In the genomic region with DNA sequence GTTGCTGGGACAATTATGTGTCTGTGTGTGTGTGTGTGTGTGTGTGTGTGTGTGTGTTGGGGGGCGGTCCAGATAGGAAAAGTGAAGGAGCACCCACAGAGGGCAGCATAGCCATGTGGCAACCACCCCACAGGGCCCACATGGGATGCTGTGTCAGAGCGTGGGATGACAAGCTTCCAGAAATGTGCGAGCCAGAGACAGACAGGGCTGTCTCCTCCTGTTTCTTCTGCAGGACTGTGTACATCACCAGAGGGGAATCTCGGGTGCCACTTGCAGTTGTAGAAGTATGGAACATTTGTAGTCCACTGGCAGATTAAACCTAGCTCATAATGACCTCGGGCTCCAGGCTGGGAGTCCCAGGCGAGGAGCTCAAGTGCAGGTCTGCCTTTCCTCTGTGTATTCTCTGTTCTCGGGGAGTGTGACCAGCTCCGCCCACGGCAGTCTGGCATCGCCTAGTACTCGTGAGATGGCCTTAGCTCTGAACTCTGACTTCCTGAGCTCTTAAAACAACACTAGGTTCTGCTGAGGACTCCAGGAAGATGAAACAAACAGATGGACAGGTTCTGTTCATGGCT, we compare ENCODE assay signal across 9 mouse cellular contexts. TPM values are rescaled to one million over a fixed set of nuclear protein-coding genes. Genes with fewer than 3 reads are reported as not detected.
DNase-seq lines count a peak whose midpoint lies in the region; ATAC-seq and TF ChIP-seq lines count a peak whose summit lies in the region.
"Had no signal": no experiment of that assay in that cellular context is flagged by ENCODE, and none has a peak within 500 bp of the region (broad histone marks: within the 10 kb centered on the region; RNA-seq: fewer than 3 reads in every experiment).

No protein-coding gene starts in this region.

- DNase-seq in embryo, embryonic 11 days: peak; percentile 24
- DNase-seq in embryo, embryonic 10.5 days (ENCODE audit: low spot score): no peak
- no peak for DNase-seq in kidney, adult 18-20 months
- DNase-seq in MEL (ENCODE audit: low read depth, low spot score): no peak
- peak; percentile 48 for DNase-seq in layer of hippocampus, adult 9-11 months
- no peak for DNase-seq in spleen, postnatal 36 days (ENCODE audit: low spot score in 2 of 2)
- no peak for DNase-seq in forebrain, embryonic 14.5 days (ENCODE audit: low spot score)

- no peaks in the 10 kb centered on the region for H3K9me3 ChIP-seq in kidney, embryonic 14.5 days (ENCODE audit: control insufficient read depth, low read length)
- no peaks in the 10 kb centered on the region for H3K9me3 ChIP-seq in MEL (replicated peaks; ENCODE audit: insufficient read depth, low read length)
- H3K9me3 ChIP-seq in forebrain, embryonic 14.5 days (replicated peaks; ENCODE audit: control insufficient read depth, low read length): no peaks in the 10 kb centered on the region

- no peak overlapping the region for H3K27ac ChIP-seq in kidney, embryonic 14.5 days (ENCODE audit: low read depth, low read length)
- no peak overlapping the region for H3K27ac ChIP-seq in MEL (ENCODE audit: control insufficient read depth, low read depth, low read length)
- H3K27ac ChIP-seq in forebrain, embryonic 14.5 days (ENCODE audit: low read depth, low read length): no peak overlapping the region

- TF ChIP-seq POLR2A in MEL (IDR thresholded peaks at IDR 0.05; ENCODE audit: control insufficient read depth in 1 of 2, insufficient read depth in 1 of 2, low read depth in 1 of 2, low read length in 2 of 2, poor library complexity in 1 of 2): no peak

- H3K79me2 ChIP-seq in MEL (ENCODE audit: control insufficient read depth, insufficient read depth, low read length, poor library complexity): no peaks in the 10 kb centered on the region

- H3K4me3 ChIP-seq in kidney, embryonic 14.5 days (ENCODE audit: low read length): no peak overlapping the region
- H3K4me3 ChIP-seq in MEL (ENCODE audit: control insufficient read depth in 1 of 2, insufficient read depth in 1 of 2, low read depth in 2 of 2, low read length in 2 of 2): no peak overlapping the region; a peak in 1 of 4 replicates
- no peak overlapping the region for H3K4me3 ChIP-seq in forebrain, embryonic 14.5 days (ENCODE audit: low read depth, low read length)

- no peak; a peak in 1 of 6 replicates for TF ChIP-seq CTCF in MEL (IDR thresholded peaks at IDR 0.05 in 2 of 3, conservative IDR thresholded peaks at IDR 0.05 in 1 of 3; ENCODE audit: control insufficient read depth in 1 of 3, insufficient read depth in 1 of 3, low read depth in 2 of 3, low read length in 3 of 3, poor library complexity in 1 of 3, severe bottlenecking in 1 of 3)

- no peaks in the 10 kb centered on the region for H3K27me3 ChIP-seq in kidney, embryonic 14.5 days (ENCODE audit: control insufficient read depth, insufficient read depth, low read length)
- peaks cover 3 to 4% of the 10 kb centered on the region in 2 experiments; a peak in 3 of 4 replicates for H3K27me3 ChIP-seq in MEL (ENCODE audit: control insufficient read depth in 1 of 2, insufficient read depth in 2 of 2, low read length in 2 of 2)
- H3K27me3 ChIP-seq in forebrain, embryonic 14.5 days (replicated peaks; ENCODE audit: control insufficient read depth, insufficient read depth, low read length): no peaks in the 10 kb centered on the region

- H3K36me3 ChIP-seq in kidney, embryonic 14.5 days (ENCODE audit: control insufficient read depth, insufficient read depth, low read length): peaks cover 20% of the 10 kb centered on the region
- no peaks in the 10 kb centered on the region for H3K36me3 ChIP-seq in MEL (ENCODE audit: control insufficient read depth in 1 of 2, insufficient read depth in 2 of 2, low read length in 2 of 2)
- no peaks in the 10 kb centered on the region for H3K36me3 ChIP-seq in forebrain, embryonic 14.5 days (ENCODE audit: control insufficient read depth, insufficient read depth, low read length)

- ATAC-seq in kidney, embryonic 14.5 days (ENCODE audit: low FRiP score, low TSS enrichment): peak; percentile 25
- no peak for ATAC-seq in forebrain, embryonic 14.5 days

- H3K4me2 ChIP-seq in kidney, embryonic 14.5 days (replicated peaks; ENCODE audit: low read depth, low read length): no peak overlapping the region
- no peak overlapping the region for H3K4me2 ChIP-seq in forebrain, embryonic 14.5 days (ENCODE audit: low read length)
- H3K4me2 ChIP-seq: midbrain, embryonic 11.5 days had no signal

- 50% methylated on average over 11 of the region's 11 CpGs for WGBS in kidney, embryonic 14.5 days
- WGBS in forebrain, embryonic 14.5 days: 66% methylated on average over 11 of the region's 11 CpGs

- no peaks in the 10 kb centered on the region; the same call in none of the 2 replicates for H3K4me1 ChIP-seq in kidney, embryonic 14.5 days (ENCODE audit: control insufficient read depth, insufficient read depth, low read length)
- H3K4me1 ChIP-seq in MEL (ENCODE audit: control insufficient read depth in 1 of 2, insufficient read depth in 2 of 2, low read length in 2 of 2): peaks cover 0 to 7% of the 10 kb centered on the region in 2 experiments; a peak in 3 of 4 replicates
- H3K4me1 ChIP-seq in forebrain, embryonic 14.5 days (ENCODE audit: control insufficient read depth, insufficient read depth, low read length): no peaks in the 10 kb centered on the region

- H3K9ac ChIP-seq in kidney, embryonic 14.5 days (ENCODE audit: low read depth, low read length): no peak overlapping the region
- H3K9ac ChIP-seq in MEL (ENCODE audit: control insufficient read depth, low read depth, low read length, poor library complexity, severe bottlenecking): 0 out of 2 replicates have a peak overlapping the region, but pooled peaks have one; percentile 1
- H3K9ac ChIP-seq in forebrain, embryonic 14.5 days (ENCODE audit: low read length): no peak overlapping the region

- no peak for TF ChIP-seq EP300 in MEL (IDR thresholded peaks at IDR 0.05; ENCODE audit: low read depth in 1 of 2, low read length in 2 of 2)

- TF ChIP-seq RAD21 in MEL (IDR thresholded peaks at IDR 0.05; ENCODE audit: low read depth, low read length): no peak

TF ChIP-seq in MEL, 35 proteins besides CTCF, POLR2A, EP300 and RAD21:
- no peak for TF ChIP-seq POLR2AphosphoS2 (IDR thresholded peaks at IDR 0.05; ENCODE audit: low read length)
TF ChIP-seq in MEL: peak in this region for 0.

RNA-seq across cellular contexts. Expression of a gene that starts 0.8 kb away (rescaled TPM):
- not detected in 2 replicates for polyA plus RNA-seq in kidney, embryonic 14.5 days (2014; fragmentation: Nextera tagmentation; extraction: Ambion mirVana)
- not detected in 2 replicates for total RNA-seq in MEL (2012; rRNA removed)
- polyA plus RNA-seq in MEL (2012; ENCODE audit: insufficient read depth in 1 of 2, insufficient read length in 2 of 2, low read depth in 1 of 2, low replicate concordance in 2 of 2, missing spikeins in 1 of 2): not detected
- 0.47 TPM in 2 replicates for polyA plus RNA-seq in forebrain, embryonic 14.5 days (2014; fragmentation: Nextera tagmentation; extraction: Ambion mirVana)
- polyA plus RNA-seq: midbrain, embryonic 11.5 days had no signal

RNA-seq across cellular contexts. Expression of a gene that starts 10.4 kb away (rescaled TPM):
- polyA plus RNA-seq in kidney, embryonic 14.5 days (2014; fragmentation: Nextera tagmentation; extraction: Ambion mirVana): 7.2 and 9.8 TPM in 2 replicates
- total RNA-seq in MEL (2012; rRNA removed): 0.31 TPM in 1 of 2 replicates, not detected in the other
- polyA plus RNA-seq in MEL (2012; ENCODE audit: insufficient read depth in 1 of 2, insufficient read length in 2 of 2, low read depth in 1 of 2, low replicate concordance in 2 of 2, missing spikeins in 1 of 2): under 1 TPM in 1 of 2 experiments, not detected in 1; 0.38 TPM
- polyA plus RNA-seq in forebrain, embryonic 14.5 days (2014; fragmentation: Nextera tagmentation; extraction: Ambion mirVana): 0.76 and 0.90 TPM in 2 replicates

RNA-seq across cellular contexts. Expression of a gene that starts 17.1 kb away (rescaled TPM):
- 0.33 and 0.61 TPM in 2 replicates for polyA plus RNA-seq in kidney, embryonic 14.5 days (2014; fragmentation: Nextera tagmentation; extraction: Ambion mirVana)
- not detected in 2 replicates for total RNA-seq in MEL (2012; rRNA removed)
- polyA plus RNA-seq in MEL (2012; ENCODE audit: insufficient read depth in 1 of 2, insufficient read length in 2 of 2, low read depth in 1 of 2, low replicate concordance in 2 of 2, missing spikeins in 1 of 2): under 1 TPM in 1 of 2 experiments, not detected in 1; 0.10 TPM
- polyA plus RNA-seq in forebrain, embryonic 14.5 days (2014; fragmentation: Nextera tagmentation; extraction: Ambion mirVana): not detected in 2 replicates

RNA-seq across cellular contexts. Expression of a gene that starts 51.2 kb away (rescaled TPM):
- 27.8 and 33.6 TPM in 2 replicates for polyA plus RNA-seq in kidney, embryonic 14.5 days (2014; fragmentation: Nextera tagmentation; extraction: Ambion mirVana)
- total RNA-seq in MEL (2012; rRNA removed): 4.9 and 5.7 TPM in 2 replicates
- 10 to 100 TPM in 1 of 2 experiments, not detected in 1; 18.4 TPM for polyA plus RNA-seq in MEL (2012; ENCODE audit: insufficient read depth in 1 of 2, insufficient read length in 2 of 2, low read depth in 1 of 2, low replicate concordance in 2 of 2, missing spikeins in 1 of 2)
- 166 TPM in 2 replicates for polyA plus RNA-seq in forebrain, embryonic 14.5 days (2014; fragmentation: Nextera tagmentation; extraction: Ambion mirVana)

RNA-seq across cellular contexts. Expression of a gene that starts 53.4 kb away (rescaled TPM):
- 23.1 and 29.8 TPM in 2 replicates for polyA plus RNA-seq in kidney, embryonic 14.5 days (2014; fragmentation: Nextera tagmentation; extraction: Ambion mirVana)
- total RNA-seq in MEL (2012; rRNA removed): 8.0 and 9.1 TPM in 2 replicates
- polyA plus RNA-seq in MEL (2012; ENCODE audit: insufficient read depth in 1 of 2, insufficient read length in 2 of 2, low read depth in 1 of 2, low replicate concordance in 2 of 2, missing spikeins in 1 of 2): 10 to 100 TPM in 1 of 2 experiments, not detected in 1; 15.5 TPM
- polyA plus RNA-seq in forebrain, embryonic 14.5 days (2014; fragmentation: Nextera tagmentation; extraction: Ambion mirVana): 5.4 and 6.7 TPM in 2 replicates

Comparison
In these comparisons a context has a peak if more than half of its experiments do, and no peak if none do; other contexts are left out.
1. DNase-seq: peak in embryo, embryonic 11 days (single experiment) and layer of hippocampus, adult 9-11 months (single experiment); none in embryo, embryonic 10.5 days (single experiment), kidney, adult 18-20 months (single experiment), MEL (single experiment), spleen, postnatal 36 days (0 of 2) and forebrain, embryonic 14.5 days (single experiment).